Mouse (Mus musculus) frontal cortex, postnatal 25 days (tissue): ENCODE results near the gene Msi2.
A peak's percentile ranks its signal among the peaks of the same experiment; 100 is the strongest.

ENCODE experiments used
- DNase-seq, 2 experiments: peaks; one replicate each; pipeline ENCODE4 v3.0.0; 2022; ENCODE audit warnings: low spot score in 2 of 2

Msi2 gene

GRCm38 (mm10) chr11:88564363-88564762 is 153.9 kb downstream of the Msi2 start:
- no peak for DNase-seq

GRCm38 (mm10) chr11:88561191-88561590 is 157.1 kb downstream of the Msi2 start:
- DNase-seq, result no peak

GRCm38 (mm10) chr11:88560634-88561033 is 157.7 kb downstream of the Msi2 start:
- no peak for DNase-seq

GRCm38 (mm10) chr11:88559365-88559970 is 158.8 kb downstream of the Msi2 start:
- no peak for DNase-seq

GRCm38 (mm10) chr11:88558731-88559130 is 159.6 kb downstream of the Msi2 start:
- DNase-seq, result no peak

- DNase-seq, result no peak
These were observed 160.3 kb downstream of the Msi2 start for GRCm38 (mm10) chr11:88557828-88558580.

- no peak for DNase-seq
These were observed 161.1 kb downstream of the Msi2 start for GRCm38 (mm10) chr11:88557116-88557768.

GRCm38 (mm10) chr11:88555902-88556549 is 162.3 kb downstream of the Msi2 start:
- DNase-seq, result no peak

GRCm38 (mm10) chr11:88555232-88555818 is 163.0 kb downstream of the Msi2 start:
- DNase-seq, result no peak

- no peak for DNase-seq
These were observed 164.6 kb downstream of the Msi2 start for GRCm38 (mm10) chr11:88553521-88554310.

- DNase-seq, result peak; percentile 46 to 61
These were observed 165.3 kb downstream of the Msi2 start for GRCm38 (mm10) chr11:88552987-88553386.

GRCm38 (mm10) chr11:88552385-88552784 is 165.9 kb downstream of the Msi2 start:
- no peak for DNase-seq

GRCm38 (mm10) chr11:88551034-88551433 is 167.3 kb downstream of the Msi2 start:
- no peak for DNase-seq

- no peak for DNase-seq
These were observed 168.0 kb downstream of the Msi2 start for GRCm38 (mm10) chr11:88550083-88550907.

- DNase-seq, result no peak
These were observed 168.8 kb downstream of the Msi2 start for GRCm38 (mm10) chr11:88549529-88549900.

- no peak for DNase-seq
These were observed 169.3 kb downstream of the Msi2 start for GRCm38 (mm10) chr11:88548832-88549528.

GRCm38 (mm10) chr11:88548423-88548822 is 169.9 kb downstream of the Msi2 start:
- no peak for DNase-seq

- DNase-seq, result no peak
These were observed 174.5 kb downstream of the Msi2 start for GRCm38 (mm10) chr11:88543771-88544170.

GRCm38 (mm10) chr11:88542817-88543216 is 175.5 kb downstream of the Msi2 start:
- no peak for DNase-seq
